Mouse (Mus musculus) olfactory bulb, adult 2 months (tissue): ENCODE measurements around the gene Gtf2i.

Experiments used
- CTCF ChIP-seq: fragments of 200-500 bp; IDR thresholded peaks from 2 replicates; pipeline ENCODE4 v1.5.1; 2012; ENCODE audit warnings: low read depth, mild to moderate bottlenecking, low read length, moderate library complexity; ENCODE audit not compliant: insufficient read depth
- POLR2A ChIP-seq: fragments of 200-500 bp; IDR thresholded peaks from 2 replicates; pipeline ENCODE4 v1.6.1; 2012; ENCODE audit warnings: mild to moderate bottlenecking, low read depth, low read length, moderate library complexity; ENCODE audit not compliant: insufficient read depth

GRCm38 (mm10) chr5:134310201-134310600 lies 4.4 kb downstream of the Gtf2i start:
- TF ChIP-seq CTCF (no peak), POLR2A (no peak)
